Mouse (Mus musculus): ENCODE data around the gene Ece1.

GRCm38 (mm10) chr4:137940061-137940460 is 78.0 kb downstream of the Ece1 start:
- TF ChIP-seq CTCF (IDR thresholded peaks at IDR 0.05; ENCODE audit: low read depth) (no peak), EP300 (optimal IDR thresholded peaks at IDR 0.05) (no peak)

All from stomach, postnatal 0 days (tissue).